Mouse (Mus musculus): ENCODE measurements around the gene Cacna1d.

The Cacna1d gene

GRCm38 (mm10) chr14:30222101-30222500 is 269.2 kb downstream of the Cacna1d start:
- no peak for DNase-seq (ENCODE audit: inconsistent age in 2 of 2, low spot score in 1 of 2)

- DNase-seq (ENCODE audit: inconsistent age in 2 of 2, low spot score in 1 of 2) = no peak
These were observed 271.4 kb downstream of the Cacna1d start for GRCm38 (mm10) chr14:30219851-30220250.

- peak; percentile 86 to 93 for DNase-seq (ENCODE audit: inconsistent age in 2 of 2, low spot score in 1 of 2)
These were observed 273.1 kb downstream of the Cacna1d start for GRCm38 (mm10) chr14:30218114-30218513.

- no peak for DNase-seq (ENCODE audit: inconsistent age in 2 of 2, low spot score in 1 of 2)
These were observed 274.1 kb downstream of the Cacna1d start for GRCm38 (mm10) chr14:30217124-30217523.

GRCm38 (mm10) chr14:30208156-30208555 is 283.1 kb downstream of the Cacna1d start:
- DNase-seq (ENCODE audit: inconsistent age in 2 of 2, low spot score in 1 of 2) = no peak

GRCm38 (mm10) chr14:30205821-30206220 is 285.4 kb downstream of the Cacna1d start:
- DNase-seq (ENCODE audit: inconsistent age in 2 of 2, low spot score in 1 of 2) = no peak

GRCm38 (mm10) chr14:30204526-30204925 is 286.7 kb downstream of the Cacna1d start:
- no peak for DNase-seq (ENCODE audit: inconsistent age in 2 of 2, low spot score in 1 of 2)

GRCm38 (mm10) chr14:30200310-30200709 is 290.9 kb downstream of the Cacna1d start:
- DNase-seq (ENCODE audit: inconsistent age in 2 of 2, low spot score in 1 of 2) = no peak

- peak in 1 of 2 experiments; percentile 1 for DNase-seq (ENCODE audit: inconsistent age in 2 of 2, low spot score in 1 of 2)
These were observed 292.4 kb downstream of the Cacna1d start for GRCm38 (mm10) chr14:30198882-30199281.

- peak in 1 of 2 experiments; percentile 2 for DNase-seq (ENCODE audit: inconsistent age in 2 of 2, low spot score in 1 of 2)
These were observed 293.1 kb downstream of the Cacna1d start for GRCm38 (mm10) chr14:30198116-30198515.

- peak in 1 of 2 experiments; percentile 1 for DNase-seq (ENCODE audit: inconsistent age in 2 of 2, low spot score in 1 of 2)
These were observed 294.3 kb downstream of the Cacna1d start for GRCm38 (mm10) chr14:30196959-30197358.

GRCm38 (mm10) chr14:30196235-30196634 is 295.0 kb downstream of the Cacna1d start:
- peak; percentile 28 to 47 for DNase-seq (ENCODE audit: inconsistent age in 2 of 2, low spot score in 1 of 2)

- peak in 1 of 2 experiments; percentile 1 for DNase-seq (ENCODE audit: inconsistent age in 2 of 2, low spot score in 1 of 2)
These were observed 300.8 kb downstream of the Cacna1d start for GRCm38 (mm10) chr14:30190308-30190971.

- no peak for DNase-seq (ENCODE audit: inconsistent age in 2 of 2, low spot score in 1 of 2)
These were observed 305.5 kb downstream of the Cacna1d start for GRCm38 (mm10) chr14:30185616-30186274.

GRCm38 (mm10) chr14:30184445-30185152 is 306.7 kb downstream of the Cacna1d start:
- DNase-seq (ENCODE audit: inconsistent age in 2 of 2, low spot score in 1 of 2) = no peak

GRCm38 (mm10) chr14:30184013-30184412 is 307.2 kb downstream of the Cacna1d start:
- no peak for DNase-seq (ENCODE audit: inconsistent age in 2 of 2, low spot score in 1 of 2)

GRCm38 (mm10) chr14:30182624-30183524 is 308.4 kb downstream of the Cacna1d start:
- DNase-seq (ENCODE audit: inconsistent age in 2 of 2, low spot score in 1 of 2) = no peak

GRCm38 (mm10) chr14:30178306-30178705 is 312.9 kb downstream of the Cacna1d start:
- peak; percentile 81 to 83 for DNase-seq (ENCODE audit: inconsistent age in 2 of 2, low spot score in 1 of 2)

GRCm38 (mm10) chr14:30177850-30178249 is 313.4 kb downstream of the Cacna1d start:
- peak; percentile 70 to 86 for DNase-seq (ENCODE audit: inconsistent age in 2 of 2, low spot score in 1 of 2)

GRCm38 (mm10) chr14:30175362-30175761 is 315.9 kb downstream of the Cacna1d start:
- no peak for DNase-seq (ENCODE audit: inconsistent age in 2 of 2, low spot score in 1 of 2)

Measured in adrenal gland, adult (tissue).